Mouse (Mus musculus) CH12.LX (cell line): ENCODE results near the gene Gm49368.

Source experiments
- CTCF ChIP-seq, 2 experiments: IDR thresholded peaks in 1 of 2; conservative IDR thresholded peaks in 1 of 2; 2 replicates each; pipeline ENCODE4 v1.5.1; 2011 to 2012; ENCODE audit warnings: low read depth in 2 of 2, low read length in 2 of 2, improper control_type of control experiment in 1 of 2, inconsistent platforms in 1 of 2, mild to moderate bottlenecking in 1 of 2, moderate library complexity in 1 of 2
- ELF1 ChIP-seq: IDR thresholded peaks from 2 replicates; pipeline ENCODE4 v1.6.1; 2014; ENCODE audit warnings: low read depth, mild to moderate bottlenecking, inconsistent platforms, low read length, improper control_type of control experiment
- IRF4 ChIP-seq: IDR thresholded peaks from 2 replicates; pipeline ENCODE4 v1.6.1; 2014; ENCODE audit warnings: low read depth, mild to moderate bottlenecking, inconsistent platforms, low read length, improper control_type of control experiment
- MAFK ChIP-seq: IDR thresholded peaks from 2 replicates; pipeline ENCODE4 v1.6.1; 2011; ENCODE audit warnings: low read length, improper control_type of control experiment; ENCODE audit not compliant: insufficient replicate concordance
- MAZ ChIP-seq: IDR thresholded peaks from 2 replicates; pipeline ENCODE4 v1.6.1; 2012; ENCODE audit warnings: low read depth, mild to moderate bottlenecking, inconsistent platforms, low read length, improper control_type of control experiment, moderate library complexity
- NRF1 ChIP-seq: IDR thresholded peaks from 2 replicates; pipeline ENCODE4 v1.6.1; 2014; ENCODE audit warnings: low read depth, mild to moderate bottlenecking, inconsistent platforms, low read length, improper control_type of control experiment, moderate library complexity
- POLR2A ChIP-seq: IDR thresholded peaks from 2 replicates; pipeline ENCODE4 v1.6.1; 2011; ENCODE audit warnings: low read depth, mild to moderate bottlenecking, improper control_type of control experiment, low read length
- SIN3A ChIP-seq: IDR thresholded peaks from 2 replicates; pipeline ENCODE4 v1.6.1; 2012; ENCODE audit warnings: low read length, improper control_type of control experiment, inconsistent platforms
- TCF12 ChIP-seq: IDR thresholded peaks from 2 replicates; pipeline ENCODE4 v1.6.1; 2014; ENCODE audit warnings: low read depth, mild to moderate bottlenecking, inconsistent platforms, low read length, improper control_type of control experiment
- USF1 ChIP-seq: IDR thresholded peaks from 2 replicates; pipeline ENCODE4 v1.6.1; 2014; ENCODE audit warnings: low read depth, mild to moderate bottlenecking, inconsistent platforms, low read length, improper control_type of control experiment
- ZC3H11A ChIP-seq: IDR thresholded peaks from 2 replicates; pipeline ENCODE4 v1.6.1; 2012; ENCODE audit warnings: low read depth, mild to moderate bottlenecking, inconsistent platforms, low read length, improper control_type of control experiment
- ZMIZ1 ChIP-seq: IDR thresholded peaks from 2 replicates; pipeline ENCODE4 v1.6.1; 2012; ENCODE audit warnings: low read depth, mild to moderate bottlenecking, inconsistent platforms, low read length, improper control_type of control experiment

- TF ChIP-seq NRF1 (no peak), CTCF (conservative IDR thresholded peaks at IDR 0.05 in 1 of 2, IDR thresholded peaks at IDR 0.05 in 1 of 2; ENCODE audit: low read depth in 2 of 2, low read length in 2 of 2) (no peak), POLR2A (no peak), SIN3A (no peak), USF1 (no peak), ZC3H11A (no peak), MAZ (no peak), MAFK (no peak), ZMIZ1 (no peak), IRF4 (no peak), ELF1 (no peak), TCF12 (no peak)
Measured at GRCm38 (mm10) chr7:128119726-128120490, 57.4 kb downstream of the Gm49368 start.
